Mouse (Mus musculus): ENCODE measurements around the gene Ttll7. TPM values are rescaled to one million over a fixed set of nuclear protein-coding genes. Genes with fewer than 3 reads are reported as not detected.

The Ttll7 gene
- polyA plus RNA-seq, 2 experiments from 2014 or later: not detected

DNA sequence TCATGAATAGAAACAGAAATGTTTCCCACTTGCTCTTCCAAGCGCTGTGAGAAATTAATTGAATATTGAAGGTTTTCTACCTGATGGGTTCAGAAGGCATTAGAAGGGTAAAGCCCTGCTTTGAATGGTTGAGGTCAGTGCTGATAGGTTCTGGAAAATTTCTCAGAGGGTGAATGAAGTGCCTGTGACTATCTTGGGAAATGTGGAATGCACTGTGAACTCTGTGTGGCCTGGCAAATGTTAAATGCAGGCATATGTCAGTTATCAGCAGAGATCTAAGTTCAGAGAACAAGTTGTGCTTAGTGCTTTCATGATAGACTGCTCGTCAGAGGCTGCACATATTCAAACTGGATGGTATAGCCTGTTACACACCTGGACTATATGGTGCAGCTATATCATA lies 147.0 kb downstream of the Ttll7 start:
- ATAC-seq: no peak

DNA sequence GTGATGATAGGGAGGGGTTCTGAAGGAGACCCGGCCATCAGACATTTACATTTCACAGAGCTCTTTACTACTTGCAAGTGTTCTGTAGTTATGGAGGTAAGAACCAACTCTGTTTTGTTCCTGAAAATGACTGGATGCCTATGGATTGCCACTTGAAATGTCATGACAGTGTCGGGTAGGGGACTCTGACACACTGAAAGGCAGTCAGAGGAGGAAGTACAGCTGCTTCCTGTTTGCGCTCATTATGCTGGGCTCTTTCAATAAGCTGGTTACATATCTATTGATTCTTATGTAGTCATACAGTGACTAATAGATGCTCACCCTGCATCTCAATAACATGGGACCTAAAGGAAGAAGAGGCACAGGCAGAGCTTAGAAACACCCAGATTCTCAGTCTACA lies 148.8 kb downstream of the Ttll7 start:
- no peak for ATAC-seq

DNA sequence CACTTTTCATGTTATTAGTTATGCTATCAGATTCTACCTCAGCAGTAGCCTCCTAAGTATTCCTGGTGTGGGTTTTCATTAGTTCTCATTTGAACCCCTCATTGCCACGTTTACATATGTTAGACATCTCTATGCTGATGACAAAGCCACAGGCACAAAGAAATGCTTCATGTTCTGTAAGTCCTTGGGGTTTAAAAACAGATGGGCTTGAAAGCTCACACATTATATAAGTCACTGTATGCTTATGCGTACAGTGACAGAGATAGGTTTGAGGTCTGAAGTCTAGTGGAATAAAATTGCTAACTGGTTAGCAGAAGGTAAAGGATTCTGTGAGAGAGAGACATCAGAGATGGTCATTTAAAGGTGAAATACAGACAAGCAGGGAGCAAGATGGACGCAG lies 149.4 kb downstream of the Ttll7 start:
- no peak for ATAC-seq

DNA sequence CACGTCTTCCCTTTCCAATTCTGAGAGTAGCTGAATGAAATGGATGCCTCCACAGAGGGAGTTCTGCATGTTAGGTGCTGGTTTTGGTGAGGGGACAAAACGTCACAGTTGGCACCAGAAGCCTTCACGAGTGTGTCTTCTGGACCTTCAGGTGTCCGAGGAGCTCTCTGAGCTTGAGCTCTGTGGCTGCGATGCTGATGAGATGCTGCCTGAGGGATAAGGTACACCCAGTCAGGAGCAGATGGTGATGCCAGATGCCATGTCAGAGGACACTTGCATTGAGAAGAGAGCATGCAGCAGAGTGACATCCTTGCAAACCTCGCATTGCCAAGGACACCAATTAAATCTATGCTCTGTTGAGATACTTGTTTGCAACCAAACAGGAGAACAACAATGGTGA lies 164.3 kb downstream of the Ttll7 start:
- ATAC-seq: no peak

DNA sequence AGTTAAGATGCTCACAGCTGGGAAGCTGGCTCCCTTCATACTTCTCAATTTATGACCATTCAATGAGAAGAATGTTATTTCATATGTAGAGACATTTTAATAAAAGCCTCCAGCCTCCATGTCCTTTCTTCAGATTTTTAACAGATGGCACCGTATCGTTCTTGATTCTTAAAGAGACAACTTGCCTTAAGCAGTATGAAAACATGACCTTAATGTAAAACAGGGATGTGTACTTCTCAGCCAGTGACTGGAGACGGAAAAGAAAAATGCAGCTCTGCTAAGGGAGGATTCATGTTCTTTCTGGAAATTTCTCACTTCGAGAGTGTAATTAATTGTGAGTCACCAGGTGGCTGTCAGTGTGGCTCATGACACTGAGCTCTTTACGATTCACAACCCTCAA lies 167.3 kb downstream of the Ttll7 start:
- ATAC-seq: no peak

DNA sequence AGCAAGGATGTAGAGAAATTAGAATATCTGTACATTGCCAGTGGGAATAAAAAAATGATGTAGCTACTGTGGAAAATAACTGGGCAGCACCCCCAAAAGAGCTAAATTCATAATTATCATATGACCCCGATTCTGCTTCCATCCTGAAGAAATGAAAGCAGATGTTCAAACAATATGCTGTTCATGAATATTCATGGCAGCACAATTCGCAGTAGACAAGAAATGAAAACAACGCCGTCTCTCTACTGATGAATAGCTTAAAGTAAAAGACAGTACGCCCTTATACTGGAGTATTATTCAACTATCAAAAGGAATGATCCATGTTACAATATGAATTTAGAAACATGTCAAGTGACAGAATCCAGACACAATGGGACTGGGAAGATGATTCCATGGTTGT lies 174.1 kb downstream of the Ttll7 start:
- no peak for ATAC-seq

DNA sequence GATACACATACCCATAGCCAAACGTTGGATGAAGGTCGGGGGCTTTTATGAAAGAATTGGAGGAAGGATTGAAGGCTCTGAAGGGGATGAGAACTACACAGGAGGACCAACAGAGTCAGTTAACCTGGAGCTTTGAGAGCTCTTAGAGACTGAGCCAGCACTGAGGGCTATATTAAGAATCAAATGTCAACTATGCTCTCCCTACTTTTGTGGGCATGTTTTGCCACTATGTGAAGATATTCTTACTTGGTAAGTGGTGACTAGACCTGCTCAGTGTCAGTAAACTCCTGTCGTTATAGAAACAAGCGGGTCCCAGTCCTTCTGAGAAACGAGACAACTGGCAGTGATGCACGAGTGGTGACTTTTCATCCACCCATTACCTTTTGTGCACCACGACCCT lies 176.2 kb downstream of the Ttll7 start:
- ATAC-seq: no peak

DNA sequence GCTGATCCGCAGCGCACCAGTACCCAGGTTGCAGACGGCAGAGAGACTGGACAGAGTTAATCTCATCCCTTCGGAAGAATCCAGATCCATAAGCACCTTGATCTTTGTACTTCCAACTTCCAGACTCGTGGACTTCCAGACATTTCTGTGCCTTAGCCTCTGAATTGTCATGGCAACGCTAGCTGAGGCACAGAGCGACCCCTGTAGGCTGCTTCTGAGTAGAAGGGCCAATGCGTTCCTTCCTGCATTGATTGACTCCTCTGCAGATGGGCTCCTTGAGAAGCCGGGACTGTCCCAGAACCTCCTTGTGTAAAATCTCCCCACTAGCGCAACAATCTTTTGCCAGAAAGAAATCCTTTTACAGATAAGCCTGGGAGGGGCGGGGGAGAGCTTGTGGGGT lies 177.6 kb downstream of the Ttll7 start:
- ATAC-seq: no peak

DNA sequence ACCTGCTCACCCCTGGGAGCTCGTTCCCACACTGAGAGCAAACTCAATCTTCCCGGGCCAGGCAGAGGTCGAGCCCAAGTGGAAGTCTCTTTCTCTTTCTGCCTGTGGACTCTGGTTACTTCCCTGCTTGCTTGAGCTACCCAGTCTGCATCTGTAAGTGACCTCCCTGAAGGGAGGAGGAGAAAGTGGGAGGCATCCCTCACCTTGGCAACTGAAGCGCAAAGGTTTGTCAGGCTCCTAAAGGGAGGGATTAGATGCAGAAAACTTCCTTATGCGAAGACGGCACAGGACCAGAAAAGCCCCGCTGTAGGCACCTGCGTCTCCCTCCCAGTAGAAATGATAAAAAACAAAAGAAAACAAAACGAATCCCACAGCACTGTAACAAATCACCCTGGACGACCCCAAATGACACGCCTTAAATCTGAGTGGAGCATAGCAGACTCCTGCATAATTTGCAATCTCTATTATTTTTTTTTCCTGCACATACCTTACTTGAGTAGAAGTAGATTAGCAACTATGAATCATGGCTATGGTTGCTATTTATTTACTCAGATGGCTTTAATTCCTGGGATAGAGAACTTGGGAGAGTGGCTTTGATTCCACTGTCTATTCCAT lies 178.2 kb downstream of the Ttll7 start:
- no peak for ATAC-seq

Other genes starting within 250 kb of the Ttll7 start
- not detected for gene Dnase2b, start 236.8 kb upstream of the Ttll7 start, polyA plus RNA-seq (2017; shearing (Covaris generic))
- not detected for gene 4930503B20Rik, start 201.1 kb upstream of the Ttll7 start, polyA plus RNA-seq (2017; shearing (Covaris generic))
- under 1 TPM in 1 of 2 experiments, not detected in 1; 0.52 TPM for gene Samd13, start 166.8 kb upstream of the Ttll7 start, polyA plus RNA-seq (2017; shearing (Covaris generic))
- gene Prkacb, start 39.4 kb upstream of the Ttll7 start, polyA plus RNA-seq (2017; shearing (Covaris generic)): 100 to 1,000 TPM; 121 to 154 TPM

Data from CD4-positive, CD25-positive, alpha-beta regulatory T cell, adult 4 months (primary cell).